Mouse (Mus musculus) CH12.LX (cell line): ENCODE data around the gene Ppp6r1.

Experiments used
- ELF1 ChIP-seq: IDR thresholded peaks from 2 replicates; pipeline ENCODE4 v1.6.1; 2014; ENCODE audit warnings: low read depth, mild to moderate bottlenecking, inconsistent platforms, low read length, improper control_type of control experiment
- EP300 ChIP-seq: IDR thresholded peaks from 2 replicates; pipeline ENCODE4 v1.6.1; 2011; ENCODE audit warnings: low read length, improper control_type of control experiment
- GABPA ChIP-seq: IDR thresholded peaks from 2 replicates; pipeline ENCODE4 v1.6.1; 2012; ENCODE audit warnings: low read depth, low read length, improper control_type of control experiment, inconsistent platforms; ENCODE audit not compliant: insufficient replicate concordance
- POLR2A ChIP-seq: IDR thresholded peaks from 2 replicates; pipeline ENCODE4 v1.6.1; 2011; ENCODE audit warnings: low read depth, mild to moderate bottlenecking, improper control_type of control experiment, low read length

GRCm38 (mm10) chr7:4630198-4630597, 28.6 kb downstream of the Ppp6r1 start:
- TF ChIP-seq EP300 (no peak), GABPA (no peak), POLR2A (no peak), ELF1 (no peak)
